Mouse (Mus musculus) neural tube, embryonic 14.5 days (tissue): ENCODE measurements around the gene Atp2b2. TPM values are rescaled to one million over a fixed set of nuclear protein-coding genes. Genes with fewer than 3 reads are reported as not detected.

Experiments used
- ATAC-seq: fragments of 200-750 bp; cut with Nextera tagmentation; 2 replicates; pipeline ENCODE4 v1.8.0; 2017; ENCODE audit warnings: low read depth, mild to moderate bottlenecking, moderate TSS enrichment, moderate library complexity
- H3K27ac ChIP-seq: fragments of 300-500 bp; sonication (generic); 2 replicates; pipeline ENCODE4 v1.5.1; 2014; ENCODE audit warnings: low read depth, mild to moderate bottlenecking, control low read depth, low read length, moderate library complexity, mixed read lengths
- H3K27me3 ChIP-seq: fragments of 300-500 bp; sonication (generic); 2 replicates; pipeline ENCODE4 v1.6.1; 2014; ENCODE audit warnings: low read length; ENCODE audit not compliant: control insufficient read depth, insufficient read depth
- H3K36me3 ChIP-seq: fragments of 300-500 bp; sonication (generic); 2 replicates; pipeline ENCODE4 v1.6.1; 2014; ENCODE audit warnings: low read length, mixed read lengths; ENCODE audit not compliant: control insufficient read depth, insufficient read depth
- H3K4me1 ChIP-seq: fragments of 300-500 bp; sonication (generic); 2 replicates; pipeline ENCODE4 v1.6.1; 2014; ENCODE audit warnings: low read length; ENCODE audit not compliant: control insufficient read depth, insufficient read depth
- H3K4me2 ChIP-seq: fragments of 300-500 bp; sonication (generic); 2 replicates; pipeline ENCODE4 v1.6.1; 2014; ENCODE audit warnings: mild to moderate bottlenecking, low read depth, low read length, control low read depth
- H3K4me3 ChIP-seq: fragments of 300-500 bp; sonication (generic); 2 replicates; pipeline ENCODE4 v1.5.1; 2014; ENCODE audit warnings: low read depth, low read length, control low read depth, mixed read lengths
- H3K9ac ChIP-seq: fragments of 300-500 bp; sonication (generic); replicated peaks from 2 replicates; pipeline ENCODE4 v1.6.1; 2014; ENCODE audit warnings: low read depth, mild to moderate bottlenecking, control low read depth, low read length, mixed read lengths
- H3K9me3 ChIP-seq: fragments of 300-500 bp; sonication (generic); 2 replicates; pipeline ENCODE4 v1.6.1; 2016; ENCODE audit warnings: low read length; ENCODE audit not compliant: control insufficient read depth
- WGBS: fragments of 180-500 bp; shearing (Covaris S2); extraction: QIAGEN DNeasy Blood & Tissue Kit; methylation state at CpG from one replicate; pipeline ENCODE4 v1.1.7; 2014; 5-methylcytosine and 5-hydroxymethylcytosine counted together
- polyA plus RNA-seq: library from polyadenylated mRNA; unstranded; fragments of >200 nt; fragmentation: Nextera tagmentation; extraction: Ambion mirVana; gene quantifications from 2 replicates; pipeline ENCODE4 v1.2.1, GENCODE M21; 2014

The Atp2b2 gene
- polyA plus RNA-seq = 35.2 and 38.6 TPM in 2 replicates

GRCm38 (mm10) chr6:114042332-114042731 lies at the start of gene Atp2b2:
Gene Atp2b2, minus strand, starts transcription at chr6:114042613.
- H3K27me3 ChIP-seq = peaks cover 23% of the 10 kb centered on the region
- H3K4me1 ChIP-seq = no peaks in the 10 kb centered on the region
- no peaks in the 10 kb centered on the region for H3K36me3 ChIP-seq
- H3K9me3 ChIP-seq = no peaks in the 10 kb centered on the region
- ATAC-seq = no peak
- no peak within 1 kb of the TSS for H3K27ac ChIP-seq
- peak within 1 kb of the TSS; percentile 57 for H3K4me3 ChIP-seq
- peak within 1 kb of the TSS; percentile 72 for H3K9ac ChIP-seq
- peak within 1 kb of the TSS; percentile 97 for H3K4me2 ChIP-seq
- 14% methylated on average over 12 of the region's 12 CpGs for WGBS

DNA sequence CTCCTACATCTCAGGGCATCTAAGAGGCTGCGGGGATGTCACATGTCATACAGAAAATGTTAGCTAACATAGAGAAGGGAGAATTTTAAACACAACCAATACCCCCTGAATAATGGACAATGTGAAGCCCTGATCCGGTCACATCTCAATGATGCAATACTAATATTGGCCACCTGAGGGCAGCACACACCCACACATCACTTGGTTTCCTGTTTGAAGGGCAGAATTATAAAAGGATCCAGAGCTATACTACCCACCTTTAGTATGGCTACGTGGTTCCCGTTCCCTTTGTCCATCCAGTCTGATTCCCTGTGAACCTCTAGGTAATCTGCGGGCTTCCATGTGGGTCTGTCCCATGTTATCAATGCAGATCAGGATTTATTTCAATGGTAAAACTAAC lies 47.2 kb upstream of the Atp2b2 start:
- H3K4me1 ChIP-seq = peaks cover 2% of the 10 kb centered on the region; the same call in 1 of the 2 replicates
- H3K27me3 ChIP-seq = no peaks in the 10 kb centered on the region
- 12% methylated on average over 5 of the region's 5 CpGs for WGBS
- H3K36me3 ChIP-seq = no peaks in the 10 kb centered on the region
- ATAC-seq = peak; percentile 54
- H3K27ac ChIP-seq = no peak overlapping the region
- no peak overlapping the region for H3K9ac ChIP-seq
- H3K4me3 ChIP-seq = no peak overlapping the region
- no peak overlapping the region for H3K4me2 ChIP-seq
- H3K9me3 ChIP-seq = no peaks in the 10 kb centered on the region

DNA sequence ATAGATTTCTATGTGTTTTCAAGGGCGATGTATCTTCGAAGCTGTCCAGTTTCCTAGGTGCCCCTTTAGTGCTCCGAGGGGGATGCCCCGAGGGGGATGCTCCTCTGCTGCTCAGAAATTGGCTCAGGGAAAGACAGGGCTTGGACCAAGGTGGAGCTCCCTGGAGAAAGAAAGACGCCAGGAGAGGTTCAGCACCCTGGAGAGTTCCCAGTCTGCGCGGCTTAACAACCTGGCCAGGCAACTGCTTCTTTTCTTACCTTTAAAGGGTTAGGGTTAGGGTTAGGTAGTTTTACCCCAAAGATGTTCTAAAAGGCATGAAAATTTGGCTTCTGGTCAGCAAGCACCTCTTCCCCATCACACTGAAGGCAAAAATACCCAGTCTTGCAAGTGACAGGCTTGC lies 44.7 kb upstream of the Atp2b2 start:
- no peak overlapping the region for H3K9ac ChIP-seq
- no peaks in the 10 kb centered on the region for H3K27me3 ChIP-seq
- H3K4me1 ChIP-seq = 0 out of 2 replicates have a peak, but pooled peaks cover 2% of the 10 kb centered on the region
- no peaks in the 10 kb centered on the region for H3K36me3 ChIP-seq
- no peaks in the 10 kb centered on the region for H3K9me3 ChIP-seq
- no peak overlapping the region for H3K4me2 ChIP-seq
- no peak overlapping the region for H3K27ac ChIP-seq
- 25% methylated on average over 7 of the region's 7 CpGs for WGBS
- ATAC-seq = no peak
- H3K4me3 ChIP-seq = no peak overlapping the region

DNA sequence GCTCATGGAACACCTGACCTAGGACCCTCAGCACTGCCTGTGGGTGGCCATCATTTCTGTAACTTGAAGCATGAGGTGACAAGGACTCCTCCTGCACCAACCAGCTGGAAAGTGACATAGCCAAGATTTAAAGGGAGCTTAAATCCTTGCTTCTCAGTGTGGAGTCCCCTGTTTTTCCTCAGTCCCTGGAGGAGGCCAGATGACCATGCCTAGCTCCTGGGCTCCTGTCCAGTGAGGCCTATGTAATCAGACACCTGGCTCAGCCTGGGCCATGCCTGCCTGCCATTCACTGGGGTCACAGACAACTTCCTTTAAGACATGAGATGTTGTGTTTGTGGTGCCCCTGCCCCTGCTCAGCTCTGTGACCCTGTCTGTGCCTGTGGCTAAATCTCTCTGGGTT lies 36.1 kb upstream of the Atp2b2 start:
- Histone ChIP-seq H3K4me2 (no peak overlapping the region), H3K9ac (no peak overlapping the region), H3K27me3 (no peaks in the 10 kb centered on the region), H3K4me1 (no peaks in the 10 kb centered on the region), H3K27ac (no peak overlapping the region), H3K36me3 (no peaks in the 10 kb centered on the region), H3K9me3 (no peaks in the 10 kb centered on the region), H3K4me3 (no peak overlapping the region)
- no peak for ATAC-seq

DNA sequence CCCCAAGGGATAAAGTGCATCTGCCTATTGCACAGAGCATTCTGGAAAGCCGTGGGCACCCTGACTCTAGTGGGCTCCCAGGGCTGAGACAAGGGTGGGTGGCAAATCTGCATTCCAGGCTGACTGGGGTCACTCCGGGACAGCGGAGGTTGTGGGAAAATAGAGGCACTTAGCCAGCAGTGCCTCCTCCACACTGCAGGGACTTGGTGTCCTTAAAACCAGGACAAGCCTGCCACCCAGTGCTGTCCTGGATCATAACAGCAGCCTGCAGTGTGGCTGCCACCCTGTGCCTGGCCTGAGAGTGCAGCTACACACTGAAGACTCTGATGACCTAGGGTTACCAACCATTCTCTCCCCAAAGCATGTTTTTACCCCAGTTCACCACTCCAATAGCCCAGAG lies 34.1 kb upstream of the Atp2b2 start:
- Histone ChIP-seq H3K27me3 (no peaks in the 10 kb centered on the region), H3K36me3 (no peaks in the 10 kb centered on the region), H3K4me3 (no peak overlapping the region), H3K4me2 (no peak overlapping the region), H3K4me1 (no peaks in the 10 kb centered on the region), H3K9me3 (no peaks in the 10 kb centered on the region), H3K9ac (no peak overlapping the region), H3K27ac (no peak overlapping the region)
- WGBS = 51% methylated on average over 3 of the region's 3 CpGs
- ATAC-seq = peak; percentile 90

DNA sequence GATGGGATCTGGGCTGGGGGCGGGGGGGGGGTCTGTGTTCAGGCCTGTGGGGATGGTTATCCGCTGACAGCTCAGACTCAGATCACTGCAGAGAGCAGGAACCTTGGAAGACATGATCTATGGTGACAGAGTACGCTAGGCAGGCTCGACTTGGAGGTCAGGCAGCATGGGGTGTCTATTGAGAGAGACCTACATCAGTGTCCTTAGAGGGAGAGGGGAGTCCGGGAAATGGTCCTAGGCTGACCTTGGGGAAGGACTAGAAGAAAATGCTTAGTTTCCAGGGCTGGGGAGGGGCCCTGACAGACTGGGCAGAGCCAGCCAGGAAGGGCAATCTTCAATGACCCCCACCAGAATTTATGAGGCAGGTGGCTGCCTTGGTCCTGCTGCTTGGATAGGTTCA lies 33.6 kb upstream of the Atp2b2 start:
- Histone ChIP-seq H3K27ac (no peak overlapping the region), H3K4me1 (no peaks in the 10 kb centered on the region), H3K4me3 (no peak overlapping the region), H3K9me3 (no peaks in the 10 kb centered on the region), H3K27me3 (no peaks in the 10 kb centered on the region), H3K36me3 (no peaks in the 10 kb centered on the region), H3K4me2 (no peak overlapping the region), H3K9ac (no peak overlapping the region)
- no peak for ATAC-seq
- 58% methylated on average over 5 of the region's 5 CpGs for WGBS

DNA sequence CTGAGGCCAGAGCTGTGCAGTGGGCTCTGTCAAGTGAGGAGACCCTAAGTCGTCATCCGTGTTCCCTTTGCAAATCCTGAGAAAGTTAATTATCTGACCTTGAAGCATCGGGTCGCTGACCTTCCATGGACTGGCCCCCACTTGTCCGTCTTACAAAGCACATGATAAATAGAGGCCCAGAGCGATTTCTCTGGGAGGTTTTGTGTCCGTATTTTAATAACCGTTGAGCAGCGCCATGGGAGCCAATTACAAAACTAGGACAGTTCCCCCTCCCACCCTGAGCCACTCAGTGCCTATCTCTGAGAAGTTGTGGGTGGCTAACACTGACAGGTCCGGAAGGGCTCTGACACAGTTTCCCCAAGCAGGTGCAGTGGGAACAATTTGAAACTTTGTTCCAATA lies 32.5 kb upstream of the Atp2b2 start:
- no peak overlapping the region for H3K9ac ChIP-seq
- H3K27ac ChIP-seq = no peak overlapping the region
- ATAC-seq = no peak
- no peaks in the 10 kb centered on the region for H3K9me3 ChIP-seq
- no peak overlapping the region for H3K4me2 ChIP-seq
- H3K4me1 ChIP-seq = no peaks in the 10 kb centered on the region
- no peaks in the 10 kb centered on the region for H3K36me3 ChIP-seq
- no peaks in the 10 kb centered on the region for H3K27me3 ChIP-seq
- 64% methylated on average over 10 of the region's 10 CpGs for WGBS
- H3K4me3 ChIP-seq = no peak overlapping the region

DNA sequence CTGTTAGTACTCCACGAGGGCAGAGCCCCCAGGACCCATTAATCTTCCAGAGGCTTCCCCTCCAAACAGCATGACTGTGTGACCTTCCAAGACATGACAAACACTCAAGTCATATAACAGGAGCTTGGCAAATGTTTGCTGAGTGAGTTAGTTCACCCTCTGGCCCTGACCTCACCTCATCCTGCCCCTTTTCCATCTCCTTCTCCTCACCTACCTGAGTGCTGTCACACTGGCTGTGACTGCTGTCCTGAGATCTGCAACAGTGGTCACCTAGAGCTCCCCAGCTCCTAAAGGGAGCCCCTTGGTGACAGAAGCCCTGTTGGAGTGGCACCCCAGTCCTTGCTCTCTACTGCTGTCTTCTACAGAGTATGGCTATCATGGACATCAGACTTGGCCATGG lies 31.8 kb upstream of the Atp2b2 start:
- Histone ChIP-seq H3K4me3 (no peak overlapping the region), H3K36me3 (no peaks in the 10 kb centered on the region), H3K4me2 (no peak overlapping the region), H3K27ac (no peak overlapping the region), H3K9ac (no peak overlapping the region), H3K27me3 (no peaks in the 10 kb centered on the region), H3K9me3 (no peaks in the 10 kb centered on the region), H3K4me1 (no peaks in the 10 kb centered on the region)
- no peak for ATAC-seq
- WGBS = 18% methylated on average over 1 of the region's 1 CpGs

GRCm38 (mm10) chr6:114071564-114071963 lies 29.2 kb upstream of the Atp2b2 start:
- 6% methylated on average over 4 of the region's 4 CpGs for WGBS
- Histone ChIP-seq H3K9me3 (no peaks in the 10 kb centered on the region), H3K4me2 (no peak overlapping the region), H3K27ac (no peak overlapping the region), H3K36me3 (no peaks in the 10 kb centered on the region), H3K4me3 (no peak overlapping the region), H3K9ac (no peak overlapping the region), H3K4me1 (no peaks in the 10 kb centered on the region), H3K27me3 (no peaks in the 10 kb centered on the region)
- peak; percentile 51; the same call in 1 of the 2 replicates for ATAC-seq

- Histone ChIP-seq H3K4me2 (no peak overlapping the region), H3K27me3 (no peaks in the 10 kb centered on the region), H3K9me3 (no peaks in the 10 kb centered on the region), H3K36me3 (no peaks in the 10 kb centered on the region), H3K27ac (no peak overlapping the region), H3K4me3 (no peak overlapping the region), H3K4me1 (no peaks in the 10 kb centered on the region), H3K9ac (no peak overlapping the region)
- ATAC-seq = no peak
- 100% methylated on average over 2 of the region's 2 CpGs for WGBS
These were observed 20.7 kb upstream of the Atp2b2 start for GRCm38 (mm10) chr6:114063100-114063499.
